Mouse (Mus musculus): ENCODE measurements around the gene Arfgap3. TPM values are rescaled to one million over a fixed set of nuclear protein-coding genes. Genes with fewer than 3 reads are reported as not detected.

Gene Arfgap3
- 20.6 TPM for polyA plus RNA-seq (2017; shearing (Covaris generic))

DNA sequence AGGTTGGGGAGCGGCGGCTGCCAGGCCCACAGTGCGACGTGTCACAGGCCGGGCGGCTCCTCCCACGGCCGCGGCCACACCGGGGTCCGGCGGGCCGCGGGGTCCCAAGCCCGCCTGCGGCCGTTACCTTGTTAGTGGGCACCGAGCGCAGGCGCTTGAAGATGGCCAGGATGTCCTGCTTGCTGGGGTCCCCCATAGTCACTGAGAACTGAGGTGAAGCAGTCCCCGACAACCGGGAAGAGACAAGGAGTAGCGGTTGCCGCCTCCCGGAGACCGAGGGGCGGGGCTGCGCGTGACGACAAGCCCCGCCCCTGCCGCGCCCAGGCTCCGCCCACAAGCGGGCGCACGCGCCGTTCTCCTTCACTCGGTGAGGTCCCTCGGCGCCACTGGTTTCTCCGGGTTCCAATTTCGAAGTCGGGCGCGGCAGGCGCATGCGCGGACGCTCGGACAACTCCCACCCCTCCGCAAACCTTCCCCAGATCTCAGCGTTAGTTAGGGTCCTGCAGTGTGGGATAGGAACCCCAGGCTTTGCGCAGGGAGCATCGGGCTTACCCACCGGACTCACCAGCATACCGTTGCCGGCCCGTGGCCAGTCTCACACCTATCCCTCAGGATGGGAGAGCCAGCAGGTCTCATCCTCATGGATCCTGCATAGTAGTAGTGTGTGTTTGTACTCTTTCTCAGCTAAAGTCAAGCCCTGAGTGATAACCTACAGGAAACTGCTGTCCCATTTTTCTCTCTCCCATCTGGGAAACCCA lies at the start of gene Arfgap3:
Gene Arfgap3 (minus strand): TSS at position 294 of the 758 bp plus-strand sequence.

DNA sequence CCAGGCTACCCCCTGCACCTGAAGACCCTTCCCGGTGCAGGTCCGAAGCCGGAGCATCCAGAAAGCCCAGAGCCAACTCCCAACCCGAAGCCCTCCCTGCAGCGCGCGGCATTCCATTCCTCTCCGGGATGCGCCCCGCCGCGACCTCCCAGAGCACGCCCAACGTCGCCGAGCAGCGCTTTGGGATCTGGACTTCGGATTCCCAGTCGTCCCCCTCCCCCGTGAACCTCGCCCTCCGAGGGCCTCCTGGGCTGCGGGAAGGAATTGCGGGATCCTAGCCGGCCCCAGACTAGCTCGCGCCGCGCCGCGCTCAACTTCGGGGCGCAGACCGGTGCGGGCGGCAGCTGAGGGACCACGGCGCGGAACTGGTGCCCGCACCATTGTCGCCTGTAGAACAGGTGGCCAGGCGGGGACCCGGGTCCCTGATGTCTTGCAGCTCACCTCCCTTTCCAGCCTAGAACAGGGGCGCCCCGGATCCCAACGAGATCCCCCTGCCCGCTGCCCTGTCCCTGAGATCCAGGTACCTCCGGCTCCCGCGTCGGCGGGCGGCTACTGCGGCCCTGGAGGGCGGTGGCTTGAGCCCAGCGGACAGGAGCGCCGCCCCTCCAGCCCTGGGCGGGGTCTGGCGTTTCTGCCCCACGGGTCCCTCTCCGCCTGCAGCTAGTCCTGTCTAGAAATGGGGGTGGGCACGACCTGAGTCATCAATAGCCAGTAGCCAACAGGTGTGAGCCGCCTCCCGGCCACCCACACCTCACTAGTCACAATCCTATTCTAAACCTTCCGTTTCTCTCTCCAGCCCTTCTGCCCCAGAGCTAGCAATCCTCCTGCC lies 98.7 kb downstream of the Arfgap3 start, which contains the start of gene A4galt:
Gene A4galt (minus strand): TSS at position 599 of the 829 bp plus-strand sequence.

Other genes starting within 250 kb of the Arfgap3 start
- gene Rrp7a, start 227.4 kb downstream of the Arfgap3 start, polyA plus RNA-seq (2017; shearing (Covaris generic)): 102 TPM
- gene Poldip3, start 200.9 kb downstream of the Arfgap3 start, polyA plus RNA-seq (2017; shearing (Covaris generic)): 187 TPM
- 120 TPM for gene Cyb5r3, start 177.7 kb downstream of the Arfgap3 start, polyA plus RNA-seq (2017; shearing (Covaris generic))
- not detected for gene A4galt, start 98.5 kb downstream of the Arfgap3 start, polyA plus RNA-seq (2017; shearing (Covaris generic))
- gene Pacsin2, start 114.4 kb upstream of the Arfgap3 start, polyA plus RNA-seq (2017; shearing (Covaris generic)): 51.1 TPM
- gene Ttll1, start 160.6 kb upstream of the Arfgap3 start, polyA plus RNA-seq (2017; shearing (Covaris generic)): 15.8 TPM
- gene Bik, start 176.6 kb upstream of the Arfgap3 start, polyA plus RNA-seq (2017; shearing (Covaris generic)): 4.5 TPM
- gene Tspo, start 213.3 kb upstream of the Arfgap3 start, polyA plus RNA-seq (2017; shearing (Covaris generic)): 394 TPM
- 4.2 TPM for gene Mcat, start 213.5 kb upstream of the Arfgap3 start, polyA plus RNA-seq (2017; shearing (Covaris generic))
- gene Ttll12, start 244.9 kb upstream of the Arfgap3 start, polyA plus RNA-seq (2017; shearing (Covaris generic)): 25.2 TPM

Measured in inflammation-experienced regulatory T-cells, adult 16 weeks (primary cell).